Comparison of ENCODE assay signal across 24 mouse cellular contexts in genomic region chr2:113914248-113914647, GRCm38 (mm10).
"Had no signal": no experiment of that assay in that cellular context is flagged by ENCODE, and none has a peak within 500 bp of the region (broad histone marks: within the 10 kb centered on the region; RNA-seq: fewer than 3 reads in every experiment).

No protein-coding gene starts in this region.

- H3K36me3 ChIP-seq: limb, embryonic 12.5 days; limb, embryonic 15.5 days; midbrain, embryonic 10.5 days; midbrain, embryonic 13.5 days; neural tube, embryonic 12.5 days; neural tube, embryonic 15.5 days had no signal

- H3K4me3 ChIP-seq: limb, embryonic 12.5 days; limb, embryonic 15.5 days; megakaryocyte, embryonic 14.5 days; midbrain, embryonic 10.5 days; midbrain, embryonic 13.5 days; myocyte; neural tube, embryonic 12.5 days; neural tube, embryonic 15.5 days had no signal

- ATAC-seq: intestine, postnatal 0 days; liver, postnatal 0 days; midbrain, embryonic 13.5 days; midbrain, embryonic 16.5 days had no signal

- H3K9ac ChIP-seq: limb, embryonic 12.5 days; limb, embryonic 15.5 days; liver, embryonic 14.5 days; liver, postnatal 0 days; midbrain, embryonic 13.5 days; neural tube, embryonic 12.5 days; neural tube, embryonic 15.5 days had no signal

- H3K27ac ChIP-seq: limb, embryonic 12.5 days; limb, embryonic 15.5 days; liver, embryonic 14.5 days; midbrain, embryonic 10.5 days; midbrain, embryonic 13.5 days; neural tube, embryonic 12.5 days; neural tube, embryonic 15.5 days; stomach, postnatal 0 days had no signal

- H3K4me1 ChIP-seq: limb, embryonic 12.5 days; limb, embryonic 15.5 days; neural tube, embryonic 12.5 days; neural tube, embryonic 15.5 days had no signal

- H3K4me2 ChIP-seq: limb, embryonic 12.5 days; limb, embryonic 15.5 days; liver, embryonic 11.5 days; midbrain, embryonic 13.5 days; neural tube, embryonic 12.5 days; neural tube, embryonic 15.5 days had no signal

- DNase-seq: kidney, adult 2 months; kidney, postnatal 14 days; kidney, postnatal 4 days; left cerebral cortex, postnatal 4 days; liver, postnatal 0 days; right cerebral cortex, adult 18-20 months; right cerebral cortex, postnatal 14 days; right cerebral cortex, postnatal 4 days; thymus, adult 2 months; thymus, postnatal 14 days; thymus, postnatal 4 days had no signal

- H3K27me3 ChIP-seq: limb, embryonic 12.5 days; limb, embryonic 15.5 days; megakaryocyte, embryonic 14.5 days; midbrain, embryonic 13.5 days; neural tube, embryonic 12.5 days; neural tube, embryonic 15.5 days had no signal

- H3K9me3 ChIP-seq: limb, embryonic 12.5 days; limb, embryonic 15.5 days; megakaryocyte, embryonic 14.5 days; midbrain, embryonic 10.5 days; midbrain, embryonic 13.5 days; neural tube, embryonic 12.5 days; neural tube, embryonic 15.5 days had no signal
